Mouse (Mus musculus): ENCODE data around the gene Ifna16.

Ifna16 gene

DNA sequence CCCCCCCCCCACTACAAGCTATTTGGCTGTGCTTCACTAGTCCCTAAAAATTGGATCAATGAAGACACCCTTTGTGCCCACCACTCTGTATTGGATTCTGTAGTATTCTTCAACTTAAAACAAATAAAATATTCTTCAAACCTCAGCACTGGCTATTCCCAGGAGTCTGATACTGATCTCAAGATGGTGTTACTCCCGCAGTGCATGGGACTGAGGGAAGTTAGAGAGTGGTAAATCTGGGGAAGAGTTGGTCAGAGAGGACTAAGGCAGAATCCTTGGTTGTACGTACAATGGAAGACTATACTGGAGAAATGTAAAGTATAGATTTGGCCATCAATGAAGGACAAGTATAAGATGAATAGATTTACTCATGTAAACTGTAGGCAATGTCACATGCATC is 34.2 kb downstream of the Ifna16 start:
- DNase-seq (ENCODE audit: low spot score), result no peak

DNA sequence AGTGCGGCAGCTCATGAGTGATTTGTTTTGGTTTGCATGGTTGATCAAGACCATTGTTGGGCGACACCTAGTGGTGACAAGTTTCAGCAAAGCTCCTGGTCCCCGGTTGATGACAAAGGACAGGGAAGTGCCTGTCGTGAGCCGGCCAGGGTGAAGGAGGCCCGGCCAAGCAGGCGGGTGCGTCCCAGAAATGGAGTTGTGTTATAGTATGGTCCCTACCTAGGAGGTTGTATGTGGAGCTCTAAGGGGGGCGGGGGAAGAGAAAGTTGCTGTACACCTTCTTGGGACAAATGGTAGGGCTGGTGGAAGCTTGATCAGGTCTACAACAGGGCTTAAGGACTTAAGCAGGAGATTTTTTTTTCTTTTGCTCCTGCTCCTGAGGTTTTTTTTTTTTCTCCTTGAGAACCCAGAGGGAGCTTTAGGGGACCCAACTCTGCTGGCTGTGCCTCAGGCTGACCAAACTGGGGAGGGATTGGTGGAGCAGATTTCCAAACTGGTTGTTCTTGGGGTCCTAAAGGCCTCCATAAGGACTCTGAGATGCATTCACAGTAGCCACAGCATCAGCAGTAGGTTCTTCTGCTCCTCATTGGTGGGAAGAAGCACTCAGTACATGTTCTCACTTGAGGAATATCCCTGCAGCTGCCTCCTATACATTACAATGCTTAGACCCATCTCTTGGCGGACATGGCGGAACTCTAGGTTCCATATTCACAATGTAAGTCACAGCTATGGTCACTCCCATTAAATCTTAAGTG is 35.5 kb downstream of the Ifna16 start:
- DNase-seq (ENCODE audit: low spot score), result peak; percentile 74

DNA sequence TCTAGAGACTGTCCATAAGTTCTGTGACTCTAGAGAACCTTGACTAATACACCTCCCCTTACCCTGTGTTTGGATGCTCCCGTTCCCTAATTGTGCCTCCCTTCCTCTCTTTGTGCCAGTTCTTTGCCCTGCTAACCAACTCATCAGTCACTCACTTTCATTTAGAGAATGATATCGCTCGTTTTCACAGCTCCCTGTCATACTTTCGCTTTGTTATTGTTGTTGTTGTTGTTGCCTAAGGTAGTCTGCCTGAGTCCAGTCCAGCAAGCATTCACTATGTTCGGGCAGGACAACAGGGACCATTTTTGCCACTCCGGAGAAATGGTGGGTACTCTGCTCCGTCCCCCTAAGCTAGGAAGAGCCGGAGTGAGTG is 36.0 kb downstream of the Ifna16 start:
- no peak for DNase-seq (ENCODE audit: low spot score)

DNA sequence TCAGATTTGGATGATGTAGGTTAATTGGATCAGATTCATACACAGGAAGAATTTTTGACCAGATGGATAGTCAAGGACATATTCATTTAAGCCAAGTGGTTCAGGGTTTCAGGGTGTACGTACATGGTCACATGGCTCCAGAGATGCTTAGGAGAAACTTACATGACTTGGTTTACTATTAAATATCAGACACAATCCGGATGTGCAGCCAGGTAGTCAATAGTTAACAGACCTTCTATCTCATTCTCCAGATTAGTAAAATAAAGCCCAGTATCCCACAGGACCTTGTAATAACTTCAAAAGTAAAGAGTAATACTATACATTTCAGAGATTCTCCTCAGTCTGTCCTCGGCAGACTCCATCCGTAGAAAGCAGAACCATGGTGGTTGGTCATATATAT is 42.4 kb downstream of the Ifna16 start, which contains the start of gene C87499:
C87499 (minus strand) TSS at position 101 of the 400 bp plus-strand sequence.
- no peak for DNase-seq (ENCODE audit: low spot score)
